Mouse (Mus musculus): ENCODE data around the gene Vasn.

Vasn gene

GRCm38 (mm10) chr16:4606431-4607084 is 33.2 kb upstream of the Vasn start:
- in situ Hi-C loops (cut with MboI): no loop called here

GRCm38 (mm10) chr16:4607818-4608531 is 31.8 kb upstream of the Vasn start:
- in situ Hi-C loops (cut with MboI): no loop called here

DNA sequence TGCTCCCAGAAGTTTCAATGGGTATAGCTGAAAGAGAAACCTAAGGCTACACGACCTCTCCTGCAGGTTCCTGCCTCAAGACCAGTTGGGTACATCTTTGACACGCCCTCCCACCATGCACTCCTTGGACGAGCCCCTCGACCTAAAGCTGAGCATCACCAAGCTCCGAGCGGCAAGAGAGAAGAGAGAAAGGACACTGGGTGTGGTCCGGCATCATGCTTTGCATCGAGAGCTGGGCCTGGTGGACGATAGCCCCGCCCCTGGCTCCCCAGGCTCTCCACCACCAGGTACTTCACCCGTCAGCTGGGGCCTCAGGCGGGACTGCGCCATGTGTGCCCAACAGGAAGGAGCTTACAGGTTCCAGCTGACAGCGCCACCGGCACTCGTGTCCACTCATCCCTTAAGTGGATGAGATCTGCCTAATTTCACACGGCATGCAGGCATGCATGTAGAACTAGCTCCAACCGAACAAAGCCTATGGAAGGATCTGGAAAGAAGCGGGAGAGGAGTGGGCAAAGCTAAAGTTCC is 31.1 kb upstream of the Vasn start:
- in situ Hi-C loops (cut with MboI): no loop called here

DNA sequence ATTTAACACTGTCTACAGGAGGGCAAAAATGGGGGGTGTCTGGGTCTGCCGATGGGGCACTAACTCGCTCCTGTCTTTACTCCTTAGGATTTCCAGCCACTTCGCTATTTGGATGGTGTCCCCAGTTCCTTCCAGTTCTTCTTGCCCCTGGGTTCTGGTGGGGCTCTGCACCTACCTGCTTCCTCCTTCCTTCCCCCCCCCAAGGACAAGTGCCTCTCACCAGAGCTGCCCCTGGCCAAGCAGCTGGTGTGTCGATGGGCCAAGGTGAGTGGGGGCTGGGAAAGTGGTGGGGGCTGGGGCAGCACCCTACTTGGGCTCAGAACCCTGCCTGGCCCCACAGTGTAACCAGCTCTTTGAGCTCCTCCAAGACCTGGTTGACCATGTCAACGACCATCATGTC is 28.5 kb upstream of the Vasn start:
- in situ Hi-C loops (cut with MboI): loop anchor here (5.0 to 10.0 kb wide), 2 partner anchors 39 to 116 kb away; no protein-coding TSS in a partner anchor

DNA sequence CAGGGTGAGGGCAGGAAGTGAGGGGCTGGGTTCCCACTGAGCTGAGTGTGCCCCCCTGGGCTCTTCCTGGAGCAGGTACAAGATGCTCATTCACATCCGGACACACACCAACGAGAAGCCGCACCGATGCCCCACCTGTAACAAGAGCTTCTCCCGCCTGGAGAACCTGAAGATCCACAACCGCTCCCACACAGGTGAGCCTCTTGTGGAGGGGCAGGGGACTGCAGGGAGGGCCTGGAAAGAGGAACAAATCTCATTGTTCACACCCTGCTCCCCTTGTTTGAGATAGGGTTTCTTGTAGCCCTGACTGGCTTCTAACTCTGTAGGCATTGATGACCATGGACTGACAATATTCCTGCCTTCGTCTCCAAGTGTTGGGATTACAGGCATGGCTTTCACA is 28.1 kb upstream of the Vasn start:
- in situ Hi-C loops (cut with MboI): loop anchor here (5.0 to 10.0 kb wide), 2 partner anchors 39 to 117 kb away; no protein-coding TSS in a partner anchor

- in situ Hi-C loops (cut with MboI): loop anchor here (5.0 to 10.0 kb wide), 2 partner anchors 41 to 119 kb away; no protein-coding TSS in a partner anchor
These were observed 26.0 kb upstream of the Vasn start for GRCm38 (mm10) chr16:4613736-4614135.

- in situ Hi-C loops (cut with MboI): loop anchor here (5.0 to 10.0 kb wide), 2 partner anchors 42 to 120 kb away; no protein-coding TSS in a partner anchor
These were observed 25.1 kb upstream of the Vasn start for GRCm38 (mm10) chr16:4614639-4615038.

- in situ Hi-C loops (cut with MboI): loop anchor here (10.0 kb wide), 1 partner anchor 120 kb away; no protein-coding TSS in a partner anchor
These were observed 24.4 kb upstream of the Vasn start for GRCm38 (mm10) chr16:4615297-4615696.

GRCm38 (mm10) chr16:4616829-4617228 is 22.9 kb upstream of the Vasn start:
- in situ Hi-C loops (cut with MboI): loop anchor here (10.0 kb wide), 1 partner anchor 122 kb away; no protein-coding TSS in a partner anchor

- in situ Hi-C loops (cut with MboI): no loop called here
These were observed 15.7 kb upstream of the Vasn start for GRCm38 (mm10) chr16:4624074-4624473.

DNA sequence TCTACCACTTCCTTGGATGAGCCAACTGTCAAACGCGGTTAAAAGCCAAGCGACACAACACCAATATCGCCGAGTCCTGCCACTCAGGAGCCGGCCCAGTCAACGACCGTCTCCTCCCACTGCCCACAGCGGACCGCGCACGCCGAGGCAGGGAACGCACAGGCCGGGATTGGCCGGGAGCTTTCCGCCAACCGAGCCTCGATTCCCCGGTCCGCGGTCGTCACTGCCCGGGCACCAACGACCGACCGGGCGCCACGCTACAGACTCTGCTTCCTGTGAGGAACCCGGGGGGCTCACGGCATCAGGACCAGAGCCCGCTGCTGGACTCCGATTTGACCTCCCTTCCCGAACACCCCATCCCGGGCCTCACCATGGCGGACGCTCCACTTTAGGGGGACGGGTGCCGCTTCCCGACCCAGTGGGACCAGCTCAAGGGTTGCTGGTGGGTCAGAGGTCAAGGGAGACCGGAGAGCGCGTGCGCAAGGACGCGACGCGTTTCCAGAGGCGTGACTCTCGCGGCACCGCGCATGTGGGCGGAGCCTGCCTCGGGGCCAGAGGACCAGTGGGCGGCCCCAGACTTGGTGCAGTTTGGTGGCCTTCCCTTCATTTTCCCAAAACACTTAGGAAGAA is 15.1 kb upstream of the Vasn start, which contains the start of gene Pam16:
Pam16 (minus strand) TSS at position 508 of the 630 bp plus-strand sequence.
- in situ Hi-C loops (cut with MboI): no loop called here

- in situ Hi-C loops (cut with MboI): no loop called here
These were observed 12.6 kb upstream of the Vasn start for GRCm38 (mm10) chr16:4627105-4627504.

- in situ Hi-C loops (cut with MboI): no loop called here
These were observed 10.8 kb upstream of the Vasn start for GRCm38 (mm10) chr16:4628898-4629419.

DNA sequence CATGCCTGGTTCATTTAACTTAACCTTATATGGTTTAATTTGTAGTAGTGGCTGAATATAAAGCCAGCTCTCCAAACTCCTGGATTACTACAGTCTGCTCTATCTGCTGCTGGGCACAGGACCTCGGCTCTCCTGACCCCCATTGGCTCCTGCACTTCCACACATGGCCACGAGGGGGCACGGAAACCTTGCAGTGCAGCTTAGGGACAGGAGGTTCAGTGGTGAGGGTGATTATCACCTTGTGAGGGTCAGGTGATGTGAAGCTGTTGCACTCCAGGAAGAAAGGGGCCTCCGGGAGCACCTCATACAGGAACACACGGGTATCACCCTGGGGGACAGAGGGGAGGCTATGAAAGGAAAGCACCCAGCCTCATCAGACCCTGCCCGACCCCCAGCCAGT is 9.8 kb upstream of the Vasn start:
- in situ Hi-C loops (cut with MboI): no loop called here

- in situ Hi-C loops (cut with MboI): no loop called here
These were observed 7.7 kb upstream of the Vasn start for GRCm38 (mm10) chr16:4632050-4632449.

DNA sequence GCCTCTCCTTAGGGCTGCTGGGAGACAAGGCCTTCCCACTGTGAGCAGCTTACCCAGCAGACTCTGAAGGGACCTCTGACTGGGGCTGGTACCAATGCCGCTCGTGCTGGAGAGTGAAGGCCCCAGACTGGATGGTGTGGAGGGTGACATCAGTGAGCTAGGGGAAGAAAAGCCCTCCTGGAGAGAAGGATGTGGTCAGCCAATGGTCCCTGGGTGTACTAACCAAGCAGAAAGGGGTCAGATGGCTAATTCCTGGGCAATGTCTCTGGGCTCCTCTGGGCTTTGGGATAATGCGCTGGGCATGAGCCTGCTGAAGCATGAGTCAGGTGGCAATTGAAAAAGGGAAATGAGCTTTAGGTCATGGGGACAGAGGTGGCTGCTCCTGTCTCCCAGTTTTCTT is 6.1 kb upstream of the Vasn start:
- in situ Hi-C loops (cut with MboI): no loop called here

- in situ Hi-C loops (cut with MboI): no loop called here
These were observed 5.1 kb upstream of the Vasn start for GRCm38 (mm10) chr16:4634681-4635080.

DNA sequence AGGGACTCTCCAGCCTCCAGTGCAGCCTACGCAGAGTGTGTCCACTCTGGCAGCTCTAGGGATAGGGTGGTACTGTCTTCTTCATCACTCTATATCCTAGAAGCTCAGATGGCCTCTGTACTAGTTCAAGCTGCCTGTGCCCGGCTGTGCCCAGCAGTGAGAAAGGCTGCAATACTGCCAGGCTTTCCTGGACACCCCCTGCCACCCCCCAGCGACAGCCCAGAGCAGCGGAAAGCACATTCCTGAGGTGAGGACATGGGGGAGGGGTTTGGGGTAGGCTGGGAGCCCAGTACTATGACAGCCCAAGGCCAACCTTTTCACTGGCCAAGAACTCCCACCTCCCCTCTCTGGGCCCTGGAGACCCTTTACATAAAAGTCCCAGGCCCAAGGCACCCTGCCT is 4.0 kb upstream of the Vasn start:
- in situ Hi-C loops (cut with MboI): no loop called here

DNA sequence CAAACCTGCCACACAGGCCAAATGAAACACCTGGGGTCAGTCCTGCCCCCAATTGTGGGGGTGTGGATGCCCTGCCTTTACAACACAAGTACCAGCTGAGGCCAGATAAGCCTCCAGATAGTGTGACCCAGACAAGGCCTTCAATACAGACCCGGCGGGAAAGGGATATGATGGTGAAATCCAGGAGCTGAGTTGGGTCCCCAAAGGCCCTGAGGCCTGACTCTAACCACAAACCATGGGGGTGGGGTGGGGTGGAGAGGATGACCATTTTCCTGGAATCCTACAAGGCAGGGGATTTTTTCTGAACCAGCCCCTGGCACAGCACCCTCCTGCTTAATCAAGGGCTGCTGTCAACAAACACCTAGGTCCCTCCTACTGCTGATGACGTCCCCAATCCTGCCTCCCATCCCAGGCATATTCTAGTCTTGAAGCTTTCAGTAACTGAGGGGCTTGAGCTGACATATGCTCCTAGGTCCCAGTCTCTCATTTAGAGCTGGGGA is 800 bp upstream of the Vasn start:
- in situ Hi-C loops (cut with MboI): no loop called here

GRCm38 (mm10) chr16:4640267-4641005 is 695 bp downstream of the Vasn start:
- in situ Hi-C loops (cut with MboI): no loop called here
